Comparison of ENCODE assay signal across 28 mouse cellular contexts in genomic region chrX:93919017-93919416, GRCm38 (mm10). TPM values are rescaled to one million over a fixed set of nuclear protein-coding genes. Genes with fewer than 3 reads are reported as not detected.
"Had no signal": no experiment of that assay in that cellular context is flagged by ENCODE, and none has a peak within 500 bp of the region (broad histone marks: within the 10 kb centered on the region; RNA-seq: fewer than 3 reads in every experiment).

No protein-coding gene starts in this region.

- H3K27me3 ChIP-seq: liver, embryonic 12.5 days; liver, embryonic 15.5 days; neural tube, embryonic 12.5 days; neural tube, embryonic 15.5 days had no signal

- H3K36me3 ChIP-seq: limb, embryonic 10.5 days; limb, embryonic 13.5 days; liver, embryonic 12.5 days; liver, embryonic 15.5 days; lung, embryonic 15.5 days; midbrain, embryonic 10.5 days; midbrain, embryonic 13.5 days; neural tube, embryonic 12.5 days; neural tube, embryonic 15.5 days had no signal

- DNase-seq: kidney, adult 18-20 months; kidney, adult 9 months; kidney, postnatal 14 days; kidney, postnatal 4 days; liver; lung, adult 18-20 months; lung, postnatal 10 days; lung, postnatal 36 days; retina, postnatal 1 day; right cerebral cortex, postnatal 25 days; spleen, adult 18-20 months; thymus, adult 2 months; thymus, postnatal 14 days had no signal

- H3K4me3 ChIP-seq: limb, embryonic 10.5 days; limb, embryonic 13.5 days; liver, embryonic 12.5 days; liver, embryonic 15.5 days; lung, embryonic 15.5 days; midbrain, embryonic 10.5 days; midbrain, embryonic 13.5 days; neural tube, embryonic 12.5 days; neural tube, embryonic 15.5 days had no signal

- H3K27ac ChIP-seq: limb, embryonic 10.5 days; limb, embryonic 13.5 days; liver, embryonic 12.5 days; liver, embryonic 15.5 days; lung, embryonic 15.5 days; midbrain, embryonic 10.5 days; midbrain, embryonic 13.5 days; neural tube, embryonic 12.5 days; neural tube, embryonic 15.5 days had no signal

- ATAC-seq: intestine, embryonic 16.5 days; liver, embryonic 12.5 days; midbrain, embryonic 13.5 days; midbrain, embryonic 16.5 days had no signal

- H3K4me2 ChIP-seq: limb, embryonic 13.5 days; liver, embryonic 12.5 days; liver, embryonic 15.5 days; lung, embryonic 15.5 days; midbrain, embryonic 13.5 days; neural tube, embryonic 12.5 days; neural tube, embryonic 15.5 days had no signal

RNA-seq across cellular contexts. Expression of gene AU015836, which starts 49.4 kb away (rescaled TPM):
- total RNA-seq: layer of hippocampus, adult 18-20 months; layer of hippocampus, postnatal 25 days; left cerebral cortex, adult 8-10 months; left cerebral cortex, postnatal 25 days had no signal
- polyA plus RNA-seq: limb, embryonic 10.5 days; lung, embryonic 15.5 days; midbrain, embryonic 13.5 days; midbrain, embryonic 16.5 days; neural tube, embryonic 12.5 days; neural tube, embryonic 15.5 days had no signal
